Mouse (Mus musculus) brown adipose tissue, adult 24 weeks (tissue): ENCODE data around the gene Zfp617. TPM values are rescaled to one million over a fixed set of nuclear protein-coding genes. Genes with fewer than 3 reads are reported as not detected.
"Not testable (repeated sequence)": the region's sequence is repeated elsewhere in the genome, so short reads cannot be mapped to it uniquely, and the experiment has no call there.

Experiments
- H3K27ac ChIP-seq: fragments of 200-500 bp; replicated peaks from 2 replicates; pipeline ENCODE4 v1.5.1; 2012; ENCODE audit warnings: low read depth, mild to moderate bottlenecking, low read length
- H3K4me1 ChIP-seq: fragments of 200-500 bp; 2 replicates; pipeline ENCODE4 v1.6.1; 2012; ENCODE audit warnings: low read length, mixed read lengths; ENCODE audit not compliant: control insufficient read depth, insufficient read depth, insufficient read length
- H3K4me3 ChIP-seq: fragments of 200-500 bp; 2 replicates; pipeline ENCODE4 v1.5.1; 2012; ENCODE audit warnings: low read depth, mild to moderate bottlenecking, low read length, moderate library complexity; ENCODE audit not compliant: insufficient read depth
- polyA plus RNA-seq: library from polyadenylated mRNA; stranded (reverse); fragments of >200 nt; gene quantifications from 2 replicates; pipeline ENCODE4 v1.2.4, GENCODE M21; 2012; ENCODE audit not compliant: missing spikeins, insufficient read depth, insufficient read length

Gene Zfp617
- polyA plus RNA-seq, 1 experiment, result 20.8 TPM

DNA sequence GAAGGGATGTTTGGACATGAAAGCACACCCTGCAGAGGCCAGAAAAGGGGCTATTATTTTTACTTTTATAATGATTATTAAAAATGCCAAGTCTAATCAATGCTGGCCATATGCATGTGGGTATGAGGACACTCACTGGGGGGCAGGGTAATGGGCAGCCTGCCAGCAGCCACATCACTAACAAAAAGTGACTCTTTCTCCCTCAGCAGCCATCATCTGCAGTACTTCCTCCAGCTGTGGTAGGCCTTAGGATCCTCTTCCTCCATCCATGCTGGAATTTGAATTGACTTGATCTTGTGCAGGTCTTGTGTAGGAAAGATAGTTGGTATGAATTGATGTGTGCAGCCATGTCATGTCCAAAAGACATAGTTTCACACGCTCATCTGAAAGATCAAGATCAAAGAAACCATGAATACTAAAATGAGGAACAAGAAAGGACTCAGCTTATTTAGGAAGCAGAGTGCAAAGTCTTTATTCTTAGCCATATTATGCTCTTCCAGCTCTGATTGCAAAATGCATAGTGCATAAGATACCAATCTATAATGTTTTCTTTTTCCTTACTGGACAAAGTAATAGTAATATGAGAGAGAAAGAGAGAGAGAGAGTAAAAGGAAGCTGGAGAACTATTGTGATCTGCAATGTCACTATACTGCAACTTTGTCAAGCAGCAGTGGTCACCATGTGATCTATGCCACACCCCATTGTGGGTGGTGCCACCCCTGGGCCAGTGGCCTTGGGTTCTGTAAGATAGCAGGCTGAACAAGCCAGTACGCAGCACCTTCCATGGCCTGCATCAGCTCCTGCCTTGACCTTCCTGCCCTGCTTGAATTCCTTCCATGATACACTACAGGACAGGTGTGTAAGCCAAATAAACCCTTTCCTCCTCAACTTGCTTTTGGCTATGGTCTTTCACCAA is 32.1 kb downstream of the Zfp617 start:
- no peak overlapping the region for H3K4me3 ChIP-seq
- H3K27ac ChIP-seq, result no peak overlapping the region
- H3K4me1 ChIP-seq, result no peaks in the 10 kb centered on the region

DNA sequence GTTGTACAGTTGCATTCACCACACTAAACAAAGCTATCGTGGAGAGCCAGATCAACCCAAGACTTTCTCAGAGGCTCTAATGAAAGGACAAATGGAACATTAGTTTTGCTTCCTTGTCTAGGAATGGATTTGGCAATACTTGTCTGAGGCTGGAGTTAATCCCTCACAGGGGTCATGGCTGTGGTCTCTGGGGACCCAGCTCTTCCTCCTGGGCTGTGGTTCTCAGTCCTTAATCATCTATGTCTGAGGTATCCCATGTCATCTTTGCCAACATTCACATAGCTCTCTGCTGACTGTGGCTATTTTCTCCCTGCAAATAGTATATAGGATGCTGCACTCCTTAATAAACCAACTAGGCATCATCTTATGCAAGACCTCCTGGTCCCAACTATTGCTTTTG is 33.3 kb downstream of the Zfp617 start:
- Histone ChIP-seq H3K4me1 (no peaks in the 10 kb centered on the region), H3K27ac (no peak overlapping the region), H3K4me3 (no peak overlapping the region)

DNA sequence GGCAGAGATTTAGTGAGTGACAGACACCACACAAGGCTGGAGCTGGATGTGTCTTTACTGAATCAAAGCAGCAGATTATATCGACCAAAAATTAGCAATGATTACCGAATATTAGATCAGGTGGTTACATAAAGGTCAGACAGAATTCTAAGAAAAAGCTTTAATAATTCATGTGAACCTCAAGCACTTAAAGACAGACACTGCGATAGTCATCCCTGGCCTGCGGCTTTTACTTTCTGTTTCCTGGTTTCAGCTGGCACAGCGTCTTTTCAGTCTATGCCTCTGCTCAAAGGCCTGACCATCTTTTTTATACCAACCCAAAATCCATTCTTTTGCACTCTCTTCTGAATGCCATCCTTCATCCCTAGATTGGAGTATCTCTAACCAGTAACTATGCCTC is 40.2 kb downstream of the Zfp617 start:
- Histone ChIP-seq H3K4me3 (no peak overlapping the region), H3K4me1 (peaks cover 5% of the 10 kb centered on the region; the same call in 1 of the 2 replicates), H3K27ac (no peak overlapping the region)

DNA sequence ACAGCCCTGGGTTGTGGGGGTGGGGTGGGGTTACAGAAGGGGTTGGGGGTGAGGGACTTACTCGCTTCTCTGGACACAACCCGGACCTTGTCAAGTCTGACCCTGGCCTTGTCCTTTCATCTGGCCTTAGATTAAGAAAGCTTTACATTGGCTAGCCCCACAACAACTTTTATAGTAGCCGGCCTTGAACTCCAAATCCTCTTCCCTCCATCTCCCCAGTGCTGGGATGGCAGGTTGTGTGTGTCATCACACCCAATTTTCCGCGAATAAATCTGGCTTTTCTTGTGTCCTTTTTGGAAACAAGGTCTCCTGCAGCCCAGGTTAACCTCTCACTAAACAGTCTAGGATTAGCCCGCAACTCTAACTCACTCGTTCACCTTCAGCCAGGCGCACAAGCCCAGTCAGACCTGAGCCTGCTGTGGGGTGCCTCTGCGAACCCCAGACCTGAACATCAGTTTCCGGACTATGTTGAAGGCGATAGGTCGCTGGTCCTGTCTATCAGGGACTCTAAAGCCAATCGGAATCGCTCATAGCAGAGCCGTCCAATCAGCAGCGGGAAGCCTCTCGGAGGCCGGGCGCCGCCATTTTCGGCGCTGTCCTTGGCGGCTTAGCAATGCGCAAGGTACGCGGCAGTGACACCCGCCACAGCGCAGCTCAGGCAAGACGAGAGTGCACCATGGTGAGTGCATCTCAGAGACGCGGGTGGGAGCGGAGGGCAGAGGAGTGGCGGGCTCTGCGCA is 42.2 kb downstream of the Zfp617 start, which contains the start of gene Zfp961:
Gene Zfp961 (plus strand): TSS at position 557 of the 740 bp plus-strand sequence.
- Histone ChIP-seq H3K27ac (peak within 1 kb of the TSS; percentile 77), H3K4me3 (peak within 1 kb of the TSS; percentile 98), H3K4me1 (peaks cover 5% of the 10 kb centered on the region; the same call in 1 of the 2 replicates)

DNA sequence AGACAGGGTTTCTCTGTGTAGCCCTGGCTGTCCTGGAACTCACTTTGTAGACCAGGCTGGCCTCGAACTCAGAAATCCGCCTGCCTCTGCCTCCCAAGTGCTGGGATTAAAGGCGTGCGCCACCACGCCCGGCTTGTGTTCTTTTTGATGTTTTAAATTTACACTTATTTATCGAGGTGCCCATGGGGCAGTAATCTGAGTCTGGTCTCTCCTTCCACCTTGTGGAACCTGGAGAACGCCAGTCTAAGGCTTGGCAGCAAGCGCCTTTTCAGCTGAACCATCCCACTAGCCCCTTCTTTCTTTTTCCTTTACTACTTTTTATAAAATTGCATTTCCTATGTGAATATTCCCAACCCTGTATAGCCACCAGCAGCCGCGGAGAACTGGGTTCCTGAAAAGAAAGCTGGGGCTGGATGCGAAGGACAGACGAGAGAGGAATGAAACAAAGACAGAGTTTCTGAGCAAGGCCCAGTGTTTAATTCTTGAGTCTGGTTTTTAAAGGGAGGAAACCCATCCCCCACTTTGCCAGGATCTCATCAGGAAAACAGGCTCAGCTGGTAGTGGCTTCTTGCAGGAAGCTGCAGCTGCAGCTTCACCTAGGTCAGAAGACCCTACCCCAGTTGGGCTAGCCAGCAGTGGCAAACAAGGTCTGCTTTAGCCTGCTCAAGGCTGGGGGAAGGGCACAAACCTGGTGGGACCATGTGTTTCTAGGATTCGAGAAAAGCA is 43.2 kb downstream of the Zfp617 start:
- H3K4me3 ChIP-seq, result peak overlapping the region; percentile 98
- peaks cover 5% of the 10 kb centered on the region; the same call in 1 of the 2 replicates for H3K4me1 ChIP-seq
- H3K27ac ChIP-seq, result no peak overlapping the region

DNA sequence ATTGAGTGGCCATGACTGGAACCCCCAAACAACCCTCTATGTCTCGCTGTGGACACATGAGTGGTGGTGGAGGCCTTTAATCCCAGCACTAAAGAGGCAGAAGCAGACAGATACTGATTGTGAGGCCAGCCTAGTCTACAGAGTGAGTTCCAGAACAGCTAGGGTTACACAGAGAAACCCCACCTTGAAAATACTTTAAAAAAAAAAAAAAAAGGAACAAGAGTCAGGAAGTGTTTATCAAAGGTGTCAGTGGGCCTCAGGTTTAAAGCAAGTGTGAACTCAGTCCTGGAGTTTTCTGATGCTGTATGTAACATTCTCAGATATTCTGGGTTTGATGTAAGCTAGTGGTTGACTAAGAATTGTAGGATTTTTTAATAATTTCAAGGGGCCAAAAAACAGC is 44.1 kb downstream of the Zfp617 start:
- Histone ChIP-seq H3K27ac (no peak overlapping the region), H3K4me3 (no peak overlapping the region), H3K4me1 (peaks cover 5% of the 10 kb centered on the region; the same call in 1 of the 2 replicates)

DNA sequence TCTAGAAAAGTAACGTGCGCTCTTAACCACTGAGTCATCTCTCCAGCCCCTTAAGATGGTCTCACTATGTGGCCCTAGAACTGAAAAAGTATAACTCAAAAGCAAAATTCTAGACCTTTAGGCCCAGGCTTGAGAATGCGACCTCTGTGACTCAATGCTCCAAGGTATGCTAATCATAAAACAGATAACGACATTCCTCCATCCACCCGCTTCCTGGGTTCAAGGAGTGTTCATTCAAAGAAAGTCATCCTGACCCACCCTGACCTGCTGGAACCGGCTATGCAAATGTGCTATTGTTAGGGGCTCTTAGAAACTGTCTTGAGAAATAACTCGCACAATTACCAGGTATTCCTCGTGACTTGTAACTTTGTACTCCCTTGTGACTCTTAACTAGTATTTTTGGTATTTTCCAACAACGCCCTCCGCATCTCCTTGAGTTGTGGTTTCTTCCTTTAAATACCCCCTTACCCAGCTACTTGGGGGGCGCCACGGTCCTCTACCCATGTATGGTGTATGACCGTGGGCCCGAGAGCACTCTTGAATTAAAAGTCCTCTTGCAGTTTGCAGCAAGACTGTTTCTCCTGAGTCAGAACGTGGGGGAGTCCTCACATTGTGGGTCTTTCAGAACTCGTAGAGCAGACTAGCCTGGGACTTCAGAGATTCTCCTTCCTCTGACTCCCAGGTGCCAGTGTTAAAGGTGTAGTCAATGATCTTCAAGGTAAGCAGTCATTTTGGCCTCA is 44.7 kb downstream of the Zfp617 start:
- H3K27ac ChIP-seq, H3K4me1 ChIP-seq, H3K4me3 ChIP-seq: not testable (repeated sequence)

DNA sequence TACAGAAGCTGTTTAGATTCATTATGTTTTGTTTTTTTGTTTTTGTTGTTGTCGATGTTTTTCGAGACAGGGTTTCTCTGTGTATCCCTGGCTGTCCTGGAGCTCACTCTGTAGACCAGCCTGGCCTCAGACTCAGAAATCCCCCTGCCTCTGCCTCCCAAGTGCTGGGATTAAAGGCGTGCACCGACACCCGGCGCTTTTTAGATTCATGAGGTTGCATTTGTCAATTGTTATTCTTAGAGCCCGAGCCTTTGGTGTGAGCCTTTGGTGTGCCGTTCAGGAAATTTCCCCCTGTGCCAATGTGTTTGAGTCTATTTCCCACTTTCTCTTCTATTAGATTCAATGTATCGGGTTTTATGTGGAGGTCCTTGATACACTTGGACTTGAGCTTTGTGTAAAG is 46.2 kb downstream of the Zfp617 start:
- Histone ChIP-seq H3K4me1 (peaks cover 5% of the 10 kb centered on the region; the same call in 1 of the 2 replicates), H3K4me3 (no peak overlapping the region), H3K27ac (no peak overlapping the region)

DNA sequence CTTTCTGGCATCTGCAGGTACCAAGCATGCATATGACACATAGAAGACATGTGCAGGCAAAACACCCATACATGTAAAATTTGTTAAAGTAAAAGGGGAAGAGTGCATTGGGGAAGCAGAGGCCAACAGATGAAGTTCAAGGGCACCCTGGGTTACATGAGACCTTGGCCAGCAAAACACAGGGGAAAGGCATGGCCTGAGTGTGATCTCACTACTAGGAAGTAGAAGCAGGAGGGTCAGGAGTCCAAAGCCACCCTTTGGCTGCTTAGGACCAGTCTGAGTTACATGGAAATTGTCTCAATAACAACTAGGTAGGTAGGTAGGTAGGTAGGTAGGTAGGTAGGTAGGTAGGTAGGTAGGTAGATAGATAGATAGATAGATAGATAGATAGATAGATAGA is 52.0 kb downstream of the Zfp617 start:
- Histone ChIP-seq H3K4me3 (no peak overlapping the region), H3K4me1 (no peaks in the 10 kb centered on the region), H3K27ac (no peak overlapping the region)

DNA sequence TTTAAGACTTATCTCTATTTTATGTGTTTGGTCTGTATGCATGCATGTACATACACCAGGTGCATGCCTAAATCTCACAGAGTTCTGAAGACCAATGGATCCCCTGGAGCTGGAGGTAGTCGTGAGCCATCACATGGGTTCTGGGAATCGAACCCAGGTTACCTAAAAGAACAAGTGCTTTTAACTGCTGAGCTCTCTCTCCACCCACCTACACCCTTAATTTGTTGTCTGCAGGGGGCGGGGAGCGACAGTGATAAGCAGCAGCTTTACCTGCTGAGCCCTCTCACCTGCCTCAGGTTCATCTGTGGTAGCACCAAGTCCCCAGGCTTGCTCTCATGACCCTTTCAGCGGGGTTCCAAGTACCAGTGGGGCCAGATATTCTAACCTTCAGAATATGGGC is 53.4 kb downstream of the Zfp617 start:
- no peak overlapping the region for H3K4me3 ChIP-seq
- no peaks in the 10 kb centered on the region for H3K4me1 ChIP-seq
- no peak overlapping the region for H3K27ac ChIP-seq

DNA sequence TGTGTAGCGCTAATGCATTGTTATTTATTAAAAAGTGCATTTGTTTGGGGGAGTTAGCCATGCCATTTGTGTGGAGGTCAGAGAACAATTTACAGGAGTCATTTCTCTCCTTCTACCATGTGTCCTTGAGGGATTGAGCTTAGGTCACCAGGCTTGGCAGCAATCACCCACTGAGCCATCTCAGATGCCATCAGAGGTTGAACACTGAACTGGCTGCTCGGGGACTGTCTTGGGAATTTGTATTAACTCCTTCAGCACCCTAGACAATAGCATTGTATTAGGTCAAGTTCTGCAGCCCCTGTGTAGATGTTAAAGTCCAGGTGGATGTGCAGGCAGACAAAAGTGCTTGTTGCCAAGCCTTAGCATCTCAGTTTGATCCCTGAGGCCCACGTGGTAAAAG is 55.6 kb downstream of the Zfp617 start:
- Histone ChIP-seq H3K4me3 (no peak overlapping the region), H3K4me1 (no peaks in the 10 kb centered on the region; the same call in 1 of the 2 replicates), H3K27ac (no peak overlapping the region)

DNA sequence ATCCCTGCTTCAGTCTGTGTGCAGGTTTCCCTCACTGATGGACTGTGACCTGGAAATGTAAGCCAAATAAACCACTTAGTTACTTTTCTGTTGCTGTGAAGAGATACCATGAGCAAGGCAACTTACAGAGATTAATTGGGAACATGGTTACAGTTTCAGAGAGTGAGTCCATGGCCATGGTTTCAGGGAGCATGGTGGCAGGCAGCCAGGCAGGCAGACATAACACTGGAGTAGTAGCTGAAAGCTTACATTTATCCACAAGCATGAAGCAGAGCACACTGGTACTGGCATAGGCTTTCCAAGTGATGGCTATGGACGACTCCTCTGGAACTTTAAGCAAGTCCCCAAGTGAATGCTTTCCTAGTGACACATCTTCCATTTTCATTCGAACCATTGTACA is 56.7 kb downstream of the Zfp617 start:
- Histone ChIP-seq H3K4me3 (no peak overlapping the region), H3K27ac (no peak overlapping the region), H3K4me1 (no peaks in the 10 kb centered on the region; the same call in 1 of the 2 replicates)

DNA sequence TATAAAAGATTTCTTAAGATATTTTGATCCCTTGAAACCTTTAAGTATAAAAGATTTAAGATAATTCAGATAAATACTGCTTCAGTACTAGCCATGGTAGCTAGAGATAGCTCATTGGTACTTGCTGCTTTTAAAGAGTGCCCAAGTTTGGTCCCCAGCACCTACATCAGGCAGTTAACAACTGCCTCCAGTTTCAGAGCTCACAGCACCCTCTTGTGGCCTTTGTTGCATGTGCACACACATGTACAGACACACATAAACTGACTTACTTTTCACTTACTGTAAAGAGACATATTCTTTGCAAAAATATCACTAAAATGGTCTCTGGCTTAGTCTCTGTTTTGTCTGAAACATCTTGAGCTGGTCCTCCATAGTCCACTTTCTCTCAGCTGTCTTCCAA is 58.0 kb downstream of the Zfp617 start:
- no peak overlapping the region for H3K4me3 ChIP-seq
- H3K4me1 ChIP-seq, result no peaks in the 10 kb centered on the region; the same call in 1 of the 2 replicates
- no peak overlapping the region for H3K27ac ChIP-seq

DNA sequence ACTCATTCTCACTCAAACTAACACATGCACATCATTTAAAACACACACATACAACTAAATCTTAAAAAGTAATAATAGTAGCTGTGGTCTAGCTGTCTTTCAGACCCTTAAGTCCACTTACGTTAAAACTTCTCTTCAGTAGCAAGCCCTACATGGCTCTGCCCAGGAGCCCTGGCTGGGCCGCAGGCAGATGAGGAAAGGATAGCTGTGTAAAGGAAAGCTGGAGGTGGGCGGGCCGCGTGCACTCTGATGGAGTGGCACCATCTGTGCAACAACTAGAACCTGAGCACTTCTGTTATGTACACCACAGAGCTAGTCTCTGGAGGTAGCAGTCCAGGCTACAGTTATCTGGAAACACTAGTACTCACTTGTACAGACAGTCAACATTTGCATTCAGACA is 58.8 kb downstream of the Zfp617 start:
- H3K27ac ChIP-seq, result no peak overlapping the region
- H3K4me1 ChIP-seq, result no peaks in the 10 kb centered on the region; the same call in 1 of the 2 replicates
- H3K4me3 ChIP-seq, result no peak overlapping the region
